Mouse (Mus musculus): Measurements from ENCODE around the gene Man2a2. TPM values are rescaled to one million over a fixed set of nuclear protein-coding genes. Genes with fewer than 3 reads are reported as not detected.
"Not testable (repeated sequence)": the region's sequence is repeated elsewhere in the genome, so short reads cannot be mapped to it uniquely, and the experiment has no call there.

Gene Man2a2
- polyA plus RNA-seq, 1 experiment: 167 TPM

GRCm38 (mm10) chr7:80325292-80325868, 45.8 kb downstream of the Man2a2 start:
- H3K27ac ChIP-seq (ENCODE audit: insufficient read depth, low read length): no peak overlapping the region
- WGBS: 88% methylated on average over 16 of the region's 16 CpGs
- DNase-seq: no peak

GRCm38 (mm10) chr7:80324816-80325119, 46.4 kb downstream of the Man2a2 start:
- not testable (repeated sequence) for H3K27ac ChIP-seq (ENCODE audit: insufficient read depth, low read length); DNase-seq; H3K4me3 ChIP-seq (replicated peaks; ENCODE audit: insufficient read depth, low read depth, low read length); H3K27me3 ChIP-seq (ENCODE audit: control insufficient read depth, insufficient read depth, low read length); H3K4me1 ChIP-seq (ENCODE audit: control insufficient read depth, insufficient read depth, low read length)
- 38% methylated on average over 5 of the region's 5 CpGs for WGBS

More at GRCm38 (mm10) chr7:80325292-80325868, 45.8 kb downstream of the Man2a2 start:
- Histone ChIP-seq H3K4me1 (ENCODE audit: control insufficient read depth, insufficient read depth, low read length) (peaks cover 8% of the 10 kb centered on the region), H3K27me3 (ENCODE audit: control insufficient read depth, insufficient read depth, low read length) (no peaks in the 10 kb centered on the region), H3K4me3 (replicated peaks; ENCODE audit: insufficient read depth, low read depth, low read length) (no peak overlapping the region)
- TF ChIP-seq POLR2A (IDR thresholded peaks at IDR 0.05; ENCODE audit: borderline replicate concordance, insufficient read depth, low read length) (no peak), CTCF (IDR thresholded peaks at IDR 0.05; ENCODE audit: borderline replicate concordance, insufficient read depth, low read depth, low read length) (no peak)

DNA sequence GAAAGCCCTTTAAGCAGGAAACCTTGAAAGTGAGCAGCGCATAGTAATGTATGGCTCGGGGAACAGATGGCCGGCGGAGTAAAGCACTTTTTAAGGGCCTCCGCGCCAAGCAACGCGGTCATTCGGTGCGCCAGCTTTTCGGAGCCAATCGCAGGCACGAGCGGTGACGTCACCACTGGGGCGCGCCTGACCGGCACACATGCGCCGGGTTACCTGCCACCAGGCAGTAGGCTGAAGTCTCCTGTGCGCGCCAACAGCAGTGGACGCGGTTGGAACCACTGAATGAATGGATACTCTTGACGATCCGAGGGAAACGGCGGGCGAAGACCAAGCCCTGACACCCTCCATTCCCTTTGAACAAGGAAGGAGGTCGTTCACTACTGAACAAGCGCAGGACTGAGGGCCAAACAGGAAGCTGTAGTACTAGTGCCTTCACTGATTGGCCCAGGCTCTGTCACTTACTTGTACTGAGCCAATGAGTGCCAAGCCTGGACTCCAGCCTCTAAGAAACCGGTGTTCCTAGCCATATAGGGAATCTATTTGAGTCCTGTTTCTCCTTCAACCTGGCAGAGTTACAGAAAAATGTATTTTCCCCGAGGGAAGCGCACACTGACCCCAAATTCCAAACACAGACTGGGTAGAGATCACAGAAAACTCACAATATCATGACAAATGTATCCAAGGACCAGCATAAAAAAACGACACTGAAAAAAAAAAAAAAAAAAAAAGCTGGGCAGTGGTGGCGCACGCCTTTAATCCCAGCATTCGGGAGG, 46.9 kb downstream of the Man2a2 start, which contains the start of gene Rccd1:
TSS of gene Rccd1 (minus strand) at position 412 of the 773 bp plus-strand sequence.
- H3K27me3 ChIP-seq (ENCODE audit: control insufficient read depth, insufficient read depth, low read length): no peaks in the 10 kb centered on the region
- peak within 1 kb of the TSS; percentile 82 for H3K27ac ChIP-seq (ENCODE audit: insufficient read depth, low read length)
- DNase-seq: peak; percentile 97 to 98
- H3K4me3 ChIP-seq (replicated peaks; ENCODE audit: insufficient read depth, low read depth, low read length): peak within 1 kb of the TSS; percentile 77
- peaks cover 2% of the 10 kb centered on the region; the same call in 1 of the 2 replicates for H3K4me1 ChIP-seq (ENCODE audit: control insufficient read depth, insufficient read depth, low read length)
- TF ChIP-seq POLR2A (IDR thresholded peaks at IDR 0.05; ENCODE audit: borderline replicate concordance, insufficient read depth, low read length) (peak; percentile 89), CTCF (IDR thresholded peaks at IDR 0.05; ENCODE audit: borderline replicate concordance, insufficient read depth, low read depth, low read length) (no peak)
- 2% methylated on average over 38 of the region's 38 CpGs for WGBS

DNA sequence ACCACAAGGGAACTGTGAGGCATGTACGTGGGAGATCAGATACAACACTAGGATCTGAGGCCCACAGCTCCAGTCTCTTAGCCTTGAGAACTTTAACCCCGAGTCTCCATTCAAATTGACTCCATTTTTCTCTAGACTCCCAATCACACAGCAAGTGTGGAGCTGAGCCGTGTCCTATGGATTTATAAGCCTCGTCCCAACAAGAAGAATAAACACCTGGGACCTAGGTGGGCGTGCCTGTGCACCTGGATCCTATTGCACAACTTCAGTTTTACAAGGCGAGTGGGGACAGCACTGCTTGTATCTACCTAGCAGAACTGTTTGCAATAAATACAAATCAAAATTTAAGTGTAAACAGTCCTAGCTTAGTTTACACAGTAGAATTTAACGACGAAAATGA, 47.8 kb downstream of the Man2a2 start:
- H3K27ac ChIP-seq (ENCODE audit: insufficient read depth, low read length): peak overlapping the region; percentile 39; the same call in 1 of the 2 replicates
- 13% methylated on average over 8 of the region's 8 CpGs for WGBS
- TF ChIP-seq CTCF (IDR thresholded peaks at IDR 0.05; ENCODE audit: borderline replicate concordance, insufficient read depth, low read depth, low read length) (no peak), POLR2A (IDR thresholded peaks at IDR 0.05; ENCODE audit: borderline replicate concordance, insufficient read depth, low read length) (no peak)

DNA sequence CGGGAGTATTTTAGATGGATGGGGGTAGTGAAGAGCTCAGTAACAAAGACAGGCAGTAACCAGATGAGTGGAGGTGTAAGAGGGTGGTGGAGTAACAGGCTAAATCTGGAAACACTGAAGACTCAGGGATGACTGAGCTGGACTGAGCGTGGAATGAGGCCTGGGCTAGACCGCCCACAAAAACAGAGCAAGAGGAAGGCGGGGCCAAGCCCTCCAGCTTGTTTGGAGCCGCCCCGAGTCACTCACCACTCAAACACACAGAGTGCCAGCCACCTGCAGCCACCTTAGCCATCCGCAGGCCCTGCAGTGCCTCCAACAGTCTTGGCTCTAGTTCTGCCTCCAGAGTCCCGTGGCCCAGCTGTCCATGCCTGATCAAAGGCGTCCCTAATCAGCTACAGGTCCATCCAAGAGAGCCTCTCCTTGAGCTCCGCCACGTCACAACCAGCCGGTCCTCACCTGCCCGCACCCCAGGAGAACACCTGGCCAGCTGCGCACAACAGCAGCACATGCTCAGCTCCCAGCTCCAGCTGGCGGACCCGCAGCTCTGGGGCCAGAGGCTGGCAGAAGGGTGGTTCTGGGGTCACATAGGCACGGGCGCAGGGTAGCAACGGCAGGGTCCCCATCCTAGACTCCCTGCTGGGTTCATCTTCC, 51.2 kb downstream of the Man2a2 start:
- H3K27me3 ChIP-seq (ENCODE audit: control insufficient read depth, insufficient read depth, low read length): no peaks in the 10 kb centered on the region
- H3K27ac ChIP-seq (ENCODE audit: insufficient read depth, low read length): no peak overlapping the region
- H3K4me1 ChIP-seq (ENCODE audit: control insufficient read depth, insufficient read depth, low read length): peaks cover 2% of the 10 kb centered on the region; the same call in 1 of the 2 replicates
- no peak for DNase-seq
- no peak overlapping the region for H3K4me3 ChIP-seq (replicated peaks; ENCODE audit: insufficient read depth, low read depth, low read length)
- TF ChIP-seq CTCF (IDR thresholded peaks at IDR 0.05; ENCODE audit: borderline replicate concordance, insufficient read depth, low read depth, low read length) (no peak), POLR2A (IDR thresholded peaks at IDR 0.05; ENCODE audit: borderline replicate concordance, insufficient read depth, low read length) (no peak)
- WGBS: 70% methylated on average over 19 of the region's 19 CpGs

More for the DNA sequence above, 47.8 kb downstream of the Man2a2 start:
- no peak for DNase-seq
- H3K27me3 ChIP-seq (ENCODE audit: control insufficient read depth, insufficient read depth, low read length): no peaks in the 10 kb centered on the region
- H3K4me1 ChIP-seq (ENCODE audit: control insufficient read depth, insufficient read depth, low read length): peaks cover 2% of the 10 kb centered on the region; the same call in 1 of the 2 replicates
- H3K4me3 ChIP-seq (replicated peaks; ENCODE audit: insufficient read depth, low read depth, low read length): peak overlapping the region; percentile 77

GRCm38 (mm10) chr7:80318670-80319069, 52.5 kb downstream of the Man2a2 start:
- WGBS: 88% methylated on average over 4 of the region's 4 CpGs
- TF ChIP-seq CTCF (IDR thresholded peaks at IDR 0.05; ENCODE audit: borderline replicate concordance, insufficient read depth, low read depth, low read length) (no peak), POLR2A (IDR thresholded peaks at IDR 0.05; ENCODE audit: borderline replicate concordance, insufficient read depth, low read length) (no peak)

DNA sequence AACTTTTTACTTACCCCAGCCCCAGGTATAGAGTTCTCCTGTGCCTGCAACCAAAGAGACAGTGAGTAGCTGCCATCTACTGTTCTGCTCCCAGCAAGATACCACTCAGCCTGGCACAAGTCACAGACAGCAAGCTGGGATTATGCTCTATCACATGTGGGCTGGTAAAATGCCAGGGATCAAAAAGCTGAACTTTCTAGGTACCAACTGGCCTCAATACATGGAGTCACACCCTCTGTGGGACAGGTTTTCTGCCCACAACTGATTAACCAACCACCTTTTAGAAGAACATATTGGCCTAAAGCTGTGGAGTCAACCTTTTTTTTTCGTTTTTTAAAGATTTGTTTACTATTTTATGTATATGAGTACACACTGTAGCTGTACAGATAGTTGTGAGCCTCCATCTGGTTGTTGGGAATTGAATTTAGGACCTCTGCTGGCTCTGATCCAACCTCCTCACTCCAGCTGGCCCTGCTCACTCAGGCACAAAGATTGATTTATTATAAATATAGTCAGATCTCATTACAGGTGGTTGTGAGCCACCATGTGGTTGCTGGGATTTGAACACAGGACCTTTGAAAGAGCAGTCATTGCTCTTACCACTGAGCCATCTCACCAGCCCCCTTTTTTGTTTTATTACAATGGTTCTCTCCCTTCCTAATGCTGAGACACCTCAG, 53.6 kb downstream of the Man2a2 start:
- DNase-seq: no peak
- no peak overlapping the region for H3K4me3 ChIP-seq (replicated peaks; ENCODE audit: insufficient read depth, low read depth, low read length)
- H3K4me1 ChIP-seq (ENCODE audit: control insufficient read depth, insufficient read depth, low read length): peaks cover 2% of the 10 kb centered on the region; the same call in 1 of the 2 replicates
- WGBS: 58% methylated on average over 1 of the region's 1 CpGs
- H3K27me3 ChIP-seq (ENCODE audit: control insufficient read depth, insufficient read depth, low read length): no peaks in the 10 kb centered on the region
- TF ChIP-seq POLR2A (IDR thresholded peaks at IDR 0.05; ENCODE audit: borderline replicate concordance, insufficient read depth, low read length) (no peak), CTCF (IDR thresholded peaks at IDR 0.05; ENCODE audit: borderline replicate concordance, insufficient read depth, low read depth, low read length) (no peak)
- no peak overlapping the region for H3K27ac ChIP-seq (ENCODE audit: insufficient read depth, low read length)

More at GRCm38 (mm10) chr7:80318670-80319069, 52.5 kb downstream of the Man2a2 start:
- no peak overlapping the region for H3K27ac ChIP-seq (ENCODE audit: insufficient read depth, low read length)
- no peaks in the 10 kb centered on the region for H3K27me3 ChIP-seq (ENCODE audit: control insufficient read depth, insufficient read depth, low read length)
- H3K4me1 ChIP-seq (ENCODE audit: control insufficient read depth, insufficient read depth, low read length): peaks cover 2% of the 10 kb centered on the region; the same call in 1 of the 2 replicates
- no peak overlapping the region for H3K4me3 ChIP-seq (replicated peaks; ENCODE audit: insufficient read depth, low read depth, low read length)
- no peak for DNase-seq

Measured in cerebellum, adult 2 months (tissue).